Mouse (Mus musculus) forebrain, embryonic 12.5 days (tissue): ENCODE data around the gene Sorcs2. TPM values are rescaled to one million over a fixed set of nuclear protein-coding genes. Genes with fewer than 3 reads are reported as not detected.
"Not testable (repeated sequence)": the region's sequence is repeated elsewhere in the genome, so short reads cannot be mapped to it uniquely, and the experiment has no call there.

Experiments
- ATAC-seq: fragments of 200-750 bp; cut with Nextera tagmentation; 2 replicates; pipeline ENCODE4 v1.8.0; 2017; ENCODE audit warnings: moderate TSS enrichment; ENCODE audit not compliant: low FRiP score
- H3K27ac ChIP-seq: fragments of 300-500 bp; sonication (generic); 2 replicates; pipeline ENCODE4 v1.5.1; 2016; ENCODE audit warnings: mild to moderate bottlenecking
- H3K27me3 ChIP-seq: fragments of 300-500 bp; sonication (generic); 2 replicates; pipeline ENCODE4 v1.6.1; 2016; ENCODE audit warnings: mild to moderate bottlenecking
- H3K36me3 ChIP-seq: fragments of 300-500 bp; sonication (generic); replicated peaks from 2 replicates; pipeline ENCODE4 v1.6.1; 2016; ENCODE audit warnings: mild to moderate bottlenecking
- H3K4me1 ChIP-seq: fragments of 300-500 bp; sonication (generic); 2 replicates; pipeline ENCODE4 v1.6.1; 2016
- H3K4me2 ChIP-seq: fragments of 300-500 bp; sonication (generic); 2 replicates; pipeline ENCODE4 v1.6.1; 2016; ENCODE audit warnings: mild to moderate bottlenecking, moderate library complexity
- H3K4me3 ChIP-seq: fragments of 300-500 bp; sonication (generic); replicated peaks from 2 replicates; pipeline ENCODE4 v1.5.1; 2016; ENCODE audit warnings: mild to moderate bottlenecking
- H3K9ac ChIP-seq: fragments of 300-500 bp; sonication (generic); 2 replicates; pipeline ENCODE4 v1.6.1; 2016; ENCODE audit warnings: mild to moderate bottlenecking
- H3K9me3 ChIP-seq: fragments of 300-500 bp; sonication (generic); 2 replicates; pipeline ENCODE4 v1.6.1; 2016
- WGBS: fragments of 180-500 bp; shearing (Covaris S2); methylation state at CpG from one replicate; pipeline ENCODE4 v1.1.7; 2016; 5-methylcytosine and 5-hydroxymethylcytosine counted together
- polyA plus RNA-seq: library from polyadenylated mRNA; unstranded; fragments of >200 nt; fragmentation: Nextera tagmentation; extraction: Ambion mirVana; gene quantifications from 2 replicates; pipeline ENCODE4 v1.2.1, GENCODE M21; 2016

Sorcs2 gene
- polyA plus RNA-seq, 1 experiment from 2014 or later, result 11.0 TPM

- no peak for ATAC-seq
- WGBS, result 86% methylated on average over 3 of the region's 3 CpGs
- Histone ChIP-seq H3K4me2 (no peak overlapping the region), H3K27me3 (no peaks in the 10 kb centered on the region), H3K9me3 (no peaks in the 10 kb centered on the region), H3K4me1 (no peaks in the 10 kb centered on the region), H3K36me3 (no peaks in the 10 kb centered on the region), H3K4me3 (no peak overlapping the region), H3K27ac (no peak overlapping the region), H3K9ac (no peak overlapping the region)
These were observed 130.7 kb downstream of the Sorcs2 start for GRCm38 (mm10) chr5:36267194-36267769.

GRCm38 (mm10) chr5:36260862-36261261 lies 137.1 kb downstream of the Sorcs2 start:
- ATAC-seq, result no peak
- Histone ChIP-seq H3K4me2 (no peak overlapping the region), H3K36me3 (no peaks in the 10 kb centered on the region), H3K27ac (no peak overlapping the region), H3K4me3 (no peak overlapping the region), H3K4me1 (peaks cover 20% of the 10 kb centered on the region), H3K9ac (no peak overlapping the region), H3K27me3 (no peaks in the 10 kb centered on the region), H3K9me3 (no peaks in the 10 kb centered on the region)
- WGBS, result 64% methylated on average over 12 of the region's 12 CpGs

GRCm38 (mm10) chr5:36259691-36260124 lies 138.2 kb downstream of the Sorcs2 start:
- H3K27me3 ChIP-seq, result no peaks in the 10 kb centered on the region
- no peak overlapping the region for H3K4me3 ChIP-seq
- peak overlapping the region; percentile 56; the same call in 1 of the 2 replicates for H3K27ac ChIP-seq
- H3K9ac ChIP-seq, result no peak overlapping the region
- H3K4me2 ChIP-seq, result no peak overlapping the region
- H3K36me3 ChIP-seq, result no peaks in the 10 kb centered on the region
- whole genome bisulfite sequencing, result 50% methylated on average over 6 of the region's 6 CpGs
- no peaks in the 10 kb centered on the region for H3K9me3 ChIP-seq
- ATAC-seq, result no peak
- peaks cover 20% of the 10 kb centered on the region for H3K4me1 ChIP-seq

- H3K4me3 ChIP-seq, result no peak overlapping the region
- no peaks in the 10 kb centered on the region for H3K36me3 ChIP-seq
- 86% methylated on average over 12 of the region's 12 CpGs for WGBS
- H3K9me3 ChIP-seq, result no peaks in the 10 kb centered on the region
- ATAC-seq, result no peak
- no peaks in the 10 kb centered on the region for H3K27me3 ChIP-seq
- H3K27ac ChIP-seq, result no peak overlapping the region
- no peak overlapping the region for H3K4me2 ChIP-seq
- no peak overlapping the region for H3K9ac ChIP-seq
- peaks cover 20% of the 10 kb centered on the region for H3K4me1 ChIP-seq
These were observed 139.4 kb downstream of the Sorcs2 start for GRCm38 (mm10) chr5:36258387-36259181.

GRCm38 (mm10) chr5:36257008-36257407 lies 140.9 kb downstream of the Sorcs2 start:
- no peaks in the 10 kb centered on the region for H3K9me3 ChIP-seq
- no peak overlapping the region for H3K4me2 ChIP-seq
- WGBS, result 90% methylated on average over 5 of the region's 5 CpGs
- H3K27ac ChIP-seq, result no peak overlapping the region
- no peaks in the 10 kb centered on the region for H3K27me3 ChIP-seq
- no peak overlapping the region for H3K9ac ChIP-seq
- no peak for ATAC-seq
- H3K36me3 ChIP-seq, result no peaks in the 10 kb centered on the region
- peaks cover 20% of the 10 kb centered on the region for H3K4me1 ChIP-seq
- no peak overlapping the region for H3K4me3 ChIP-seq

GRCm38 (mm10) chr5:36254642-36255516 lies 143.1 kb downstream of the Sorcs2 start:
- Histone ChIP-seq H3K36me3 (no peaks in the 10 kb centered on the region), H3K27ac (no peak overlapping the region), H3K9ac (no peak overlapping the region), H3K27me3 (no peaks in the 10 kb centered on the region), H3K9me3 (no peaks in the 10 kb centered on the region), H3K4me1 (peaks cover 15% of the 10 kb centered on the region), H3K4me3 (no peak overlapping the region), H3K4me2 (no peak overlapping the region)
- WGBS, result 78% methylated on average over 18 of the region's 18 CpGs
- no peak for ATAC-seq

- H3K4me1 ChIP-seq, result peaks cover 4% of the 10 kb centered on the region; the same call in 1 of the 2 replicates
- no peak overlapping the region for H3K9ac ChIP-seq
- whole genome bisulfite sequencing, result 92% methylated on average over 17 of the region's 17 CpGs
- no peak overlapping the region for H3K4me2 ChIP-seq
- no peak overlapping the region for H3K4me3 ChIP-seq
- no peaks in the 10 kb centered on the region for H3K36me3 ChIP-seq
- H3K27ac ChIP-seq, result no peak overlapping the region
- no peaks in the 10 kb centered on the region for H3K27me3 ChIP-seq
- no peak for ATAC-seq
- H3K9me3 ChIP-seq, result no peaks in the 10 kb centered on the region
These were observed 145.0 kb downstream of the Sorcs2 start for GRCm38 (mm10) chr5:36252746-36253504.

GRCm38 (mm10) chr5:36248022-36248421 lies 149.9 kb downstream of the Sorcs2 start:
- no peaks in the 10 kb centered on the region for H3K36me3 ChIP-seq
- no peak overlapping the region for H3K4me2 ChIP-seq
- H3K27me3 ChIP-seq, result no peaks in the 10 kb centered on the region
- no peak overlapping the region for H3K27ac ChIP-seq
- 91% methylated on average over 3 of the region's 3 CpGs for WGBS
- no peak overlapping the region for H3K9ac ChIP-seq
- no peaks in the 10 kb centered on the region for H3K9me3 ChIP-seq
- no peak overlapping the region for H3K4me3 ChIP-seq
- no peak for ATAC-seq
- H3K4me1 ChIP-seq, result peaks cover 4% of the 10 kb centered on the region; the same call in 1 of the 2 replicates

- not testable (repeated sequence) for ATAC-seq, H3K9me3 ChIP-seq, H3K27me3 ChIP-seq, H3K4me1 ChIP-seq, H3K36me3 ChIP-seq, H3K27ac ChIP-seq, H3K4me2 ChIP-seq, H3K9ac ChIP-seq, H3K4me3 ChIP-seq
- WGBS, result 93% methylated on average over 8 of the region's 10 CpGs
These were observed 160.4 kb downstream of the Sorcs2 start for GRCm38 (mm10) chr5:36237526-36237925.

GRCm38 (mm10) chr5:36230301-36230780 lies 167.6 kb downstream of the Sorcs2 start:
- Histone ChIP-seq H3K4me3 (no peak overlapping the region), H3K9ac (no peak overlapping the region), H3K4me1 (peaks cover 45% of the 10 kb centered on the region), H3K4me2 (no peak overlapping the region), H3K9me3 (no peaks in the 10 kb centered on the region), H3K27ac (peak overlapping the region; percentile 59), H3K27me3 (no peaks in the 10 kb centered on the region), H3K36me3 (no peaks in the 10 kb centered on the region)
- peak; percentile 59 for ATAC-seq
- 62% methylated on average over 9 of the region's 9 CpGs for WGBS

- no peaks in the 10 kb centered on the region for H3K36me3 ChIP-seq
- ATAC-seq, result peak; percentile 59
- no peaks in the 10 kb centered on the region for H3K27me3 ChIP-seq
- no peaks in the 10 kb centered on the region for H3K9me3 ChIP-seq
- H3K4me2 ChIP-seq, result peak overlapping the region; percentile 19; the same call in 1 of the 2 replicates
- H3K9ac ChIP-seq, result peak overlapping the region; percentile 1; the same call in 1 of the 2 replicates
- H3K27ac ChIP-seq, result peak overlapping the region; percentile 66
- peaks cover 53% of the 10 kb centered on the region for H3K4me1 ChIP-seq
- WGBS, result 33% methylated on average over 23 of the region's 23 CpGs
- no peak overlapping the region for H3K4me3 ChIP-seq
These were observed 169.3 kb downstream of the Sorcs2 start for GRCm38 (mm10) chr5:36228405-36229370.
